Mouse (Mus musculus) G1E (cell line): Measurements from ENCODE around the gene Arhgap22. TPM values are rescaled to one million over a fixed set of nuclear protein-coding genes. Genes with fewer than 3 reads are reported as not detected.

ENCODE experiments used
- ATAC-seq: 2 replicates; pipeline ENCODE4 v1.8.0; 2016; ENCODE audit warnings: mild to moderate bottlenecking; ENCODE audit not compliant: insufficient number of reproducible peaks, poor library complexity, low FRiP score, severe bottlenecking; ENCODE audit errors: extremely low read depth
- DNase-seq: peaks from one replicate; pipeline ENCODE4 v3.0.0; 2012; ENCODE audit warnings: low spot score
- H3K27me3 ChIP-seq: 2 replicates; pipeline ENCODE4 v1.6.1; 2012; ENCODE audit warnings: mild to moderate bottlenecking, low read length, inconsistent platforms; ENCODE audit not compliant: insufficient read depth
- H3K36me3 ChIP-seq: replicated peaks from 2 replicates; pipeline ENCODE3; 2012; ENCODE audit warnings: mild to moderate bottlenecking, inconsistent platforms
- H3K4me1 ChIP-seq: 2 replicates; pipeline ENCODE4 v1.6.1; 2012; ENCODE audit warnings: low read depth, low read length, inconsistent platforms, mixed read lengths; ENCODE audit not compliant: insufficient read depth
- H3K4me3 ChIP-seq: 2 replicates; pipeline ENCODE4 v1.5.1; 2012; ENCODE audit warnings: low read depth, mild to moderate bottlenecking, inconsistent platforms, low read length, moderate library complexity, mixed read lengths
- H3K9me3 ChIP-seq: replicated peaks from 2 replicates; pipeline ENCODE4 v1.6.1; 2012; ENCODE audit warnings: inconsistent platforms
- CTCF ChIP-seq: IDR thresholded peaks from 2 replicates; pipeline ENCODE4 v1.5.1; 2012; ENCODE audit warnings: low read depth, low read length, inconsistent platforms, mixed read lengths
- GATA1 ChIP-seq: IDR thresholded peaks from 2 replicates; pipeline ENCODE4 v1.6.1; 2012; ENCODE audit warnings: borderline replicate concordance, low read length, inconsistent platforms, mixed read lengths
- GATA2 ChIP-seq: IDR thresholded peaks from 2 replicates; pipeline ENCODE4 v1.6.1; 2012; ENCODE audit warnings: low read depth, low read length, inconsistent platforms, borderline replicate concordance
- POLR2AphosphoS5 ChIP-seq: IDR thresholded peaks from 2 replicates; pipeline ENCODE4 v1.6.1; 2012; ENCODE audit warnings: low read depth, low read length, inconsistent platforms; ENCODE audit not compliant: insufficient replicate concordance
- TAL1 ChIP-seq: conservative IDR thresholded peaks from 2 replicates; pipeline ENCODE4 v1.6.1; 2012; ENCODE audit warnings: low read depth, low read length, inconsistent platforms, mixed read lengths
- polyA plus RNA-seq: library from polyadenylated mRNA; stranded (reverse); fragments of >175 nt; gene quantifications from 2 replicates; pipeline ENCODE4 v1.2.3, GENCODE M21; 2012
- total RNA-seq, 2 experiments: library from RNA; stranded (forward) in 1 of 2; stranded (reverse) in 1 of 2; fragments of 200-1000 nt in 1 of 2; fragments of >200 nt in 1 of 2; fragmentation: Nextera tagmentation in 1 of 2; gene quantifications; 2 replicates each; pipeline ENCODE4 v1.2.3; 2014 to 2017

Arhgap22 gene
- total and polyA plus RNA-seq, 3 experiments, result 0.05 TPM; not detected in 2

DNA sequence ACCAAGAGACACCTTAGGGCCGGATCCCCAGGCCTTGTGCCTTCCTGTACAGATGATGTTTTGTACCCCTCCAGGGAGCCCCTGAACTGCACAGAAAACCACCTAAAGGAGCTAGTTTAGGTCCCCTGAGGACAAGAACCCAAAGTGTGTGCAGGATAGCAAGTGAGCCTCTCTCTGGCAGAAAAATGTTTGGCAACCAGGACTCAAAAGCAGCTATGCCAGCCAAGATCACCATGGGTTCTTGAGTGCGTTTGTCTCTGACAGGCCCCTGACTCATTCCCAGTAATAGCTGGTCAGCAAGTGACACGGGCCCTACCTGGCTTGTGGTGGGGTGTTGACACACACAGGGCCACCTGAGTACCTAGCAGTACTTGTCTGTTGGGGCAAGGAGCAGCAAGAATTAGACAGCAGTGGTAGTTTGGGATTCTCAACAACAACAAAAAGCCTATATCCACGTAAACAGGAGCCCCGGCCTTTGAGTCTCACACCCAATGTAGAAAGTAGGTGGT is 115.5 kb downstream of the Arhgap22 start:
- DNase-seq, result no peak
- H3K27me3 ChIP-seq, result no peaks in the 10 kb centered on the region
- peaks cover 67% of the 10 kb centered on the region for H3K9me3 ChIP-seq
- ATAC-seq, result no peak
- TF ChIP-seq GATA1 (no peak), POLR2AphosphoS5 (no peak), GATA2 (no peak), TAL1 (no peak), CTCF (no peak)
- H3K36me3 ChIP-seq, result no peaks in the 10 kb centered on the region
- H3K4me3 ChIP-seq, result no peak overlapping the region
- H3K4me1 ChIP-seq, result no peaks in the 10 kb centered on the region

DNA sequence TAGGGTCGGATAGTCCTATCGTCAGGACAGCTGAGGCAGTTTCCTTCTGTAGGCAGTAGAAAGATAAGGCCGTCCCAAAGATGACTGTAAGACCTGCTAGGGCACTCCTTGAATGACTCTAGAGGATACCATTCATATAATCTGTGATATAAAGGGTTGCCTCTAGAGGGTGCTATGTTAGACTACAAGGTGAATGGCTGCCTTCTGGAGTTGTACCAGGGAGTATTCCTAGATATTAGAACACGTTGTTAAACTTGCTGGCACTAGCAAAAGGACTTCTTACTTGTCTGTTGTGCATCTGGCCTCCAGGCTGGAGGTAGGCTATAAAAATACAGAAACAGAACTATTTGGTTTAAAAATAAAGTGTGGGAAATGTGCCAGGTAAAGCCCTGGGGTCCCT is 117.2 kb downstream of the Arhgap22 start:
- H3K9me3 ChIP-seq, result peaks cover 73% of the 10 kb centered on the region
- H3K4me1 ChIP-seq, result no peaks in the 10 kb centered on the region
- H3K4me3 ChIP-seq, result no peak overlapping the region
- no peaks in the 10 kb centered on the region for H3K27me3 ChIP-seq
- no peak for ATAC-seq
- no peak for TF ChIP-seq GATA1
- TF ChIP-seq GATA2, result no peak
- TF ChIP-seq POLR2AphosphoS5, result no peak
- no peak for TF ChIP-seq CTCF
- no peak for TF ChIP-seq TAL1
- no peaks in the 10 kb centered on the region for H3K36me3 ChIP-seq
- DNase-seq, result no peak

DNA sequence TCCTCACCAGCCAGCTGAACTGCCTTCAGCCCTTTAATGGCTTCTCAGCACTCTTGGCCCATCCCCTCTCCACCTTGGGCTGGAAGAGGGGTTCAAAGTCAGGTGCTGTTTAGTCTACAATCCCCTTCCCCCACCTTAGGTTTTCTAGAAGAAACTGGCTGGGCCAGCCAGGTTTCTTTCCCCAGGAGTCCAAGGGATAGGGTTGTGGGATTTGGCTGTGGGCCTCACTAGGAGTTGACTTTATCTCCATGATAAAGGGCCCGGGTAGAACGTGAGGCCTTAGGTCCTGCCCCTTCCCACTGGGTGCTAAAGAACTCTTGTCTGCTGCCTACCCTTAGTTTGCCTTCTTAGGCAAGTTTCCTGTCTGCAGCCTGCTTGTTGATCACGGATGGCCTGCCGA is 117.8 kb downstream of the Arhgap22 start:
- Histone ChIP-seq H3K27me3 (no peaks in the 10 kb centered on the region), H3K4me3 (no peak overlapping the region), H3K9me3 (peaks cover 77% of the 10 kb centered on the region), H3K36me3 (no peaks in the 10 kb centered on the region), H3K4me1 (no peaks in the 10 kb centered on the region)
- ATAC-seq, result no peak
- TF ChIP-seq TAL1 (no peak), GATA2 (no peak)
- no peak for DNase-seq

DNA sequence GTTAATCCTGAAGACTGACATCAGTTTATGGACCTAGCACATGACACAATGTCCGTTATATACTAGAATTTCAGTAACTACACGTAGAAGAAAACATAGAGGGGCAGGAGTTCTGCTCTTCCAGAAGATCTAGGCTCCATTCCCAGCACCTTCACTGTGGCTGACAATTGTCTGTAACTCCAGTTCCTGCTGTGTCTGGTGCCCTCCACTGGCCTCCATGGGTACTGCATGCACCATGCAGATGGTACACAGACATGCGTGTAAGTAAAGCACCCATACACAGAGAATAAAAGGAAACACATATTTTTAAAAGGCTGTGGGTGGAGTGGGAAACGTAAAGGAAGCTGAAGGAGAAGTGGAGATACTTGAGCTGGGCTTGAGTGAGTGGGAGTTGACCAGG is 120.0 kb downstream of the Arhgap22 start:
- no peaks in the 10 kb centered on the region for H3K36me3 ChIP-seq
- TF ChIP-seq CTCF (peak; percentile 25; the same call in 1 of the 2 replicates), TAL1 (no peak), POLR2AphosphoS5 (no peak), GATA2 (no peak), GATA1 (no peak)
- no peaks in the 10 kb centered on the region for H3K27me3 ChIP-seq
- no peaks in the 10 kb centered on the region for H3K4me1 ChIP-seq
- ATAC-seq (no peak), DNase-seq (no peak)
- no peak overlapping the region for H3K4me3 ChIP-seq
- H3K9me3 ChIP-seq, result peaks cover 76% of the 10 kb centered on the region

DNA sequence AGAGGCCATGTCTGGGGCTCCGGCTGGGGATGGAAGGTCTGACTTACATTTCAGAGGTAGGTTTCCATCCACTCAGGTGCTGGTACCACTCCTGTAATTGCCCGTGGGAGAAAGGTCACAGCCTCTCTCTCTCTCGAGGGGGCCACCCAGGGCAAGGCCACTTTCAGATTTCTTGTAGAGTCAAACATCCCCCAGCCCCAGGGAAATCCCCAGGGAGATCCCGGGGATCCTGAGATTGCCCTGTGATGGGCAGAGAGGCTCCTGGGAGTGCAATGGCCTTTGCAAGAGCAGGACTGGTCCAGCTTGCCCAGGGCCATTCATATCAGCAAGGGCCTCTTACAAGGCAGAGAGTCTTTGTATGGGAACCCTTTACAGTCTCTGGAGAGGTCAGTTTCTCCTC is 120.6 kb downstream of the Arhgap22 start:
- H3K27me3 ChIP-seq, result no peaks in the 10 kb centered on the region
- H3K4me1 ChIP-seq, result no peaks in the 10 kb centered on the region
- no peak for DNase-seq
- no peak for ATAC-seq
- no peak overlapping the region for H3K4me3 ChIP-seq
- TF ChIP-seq GATA2 (no peak), TAL1 (no peak)
- H3K36me3 ChIP-seq, result no peaks in the 10 kb centered on the region
- peaks cover 73% of the 10 kb centered on the region for H3K9me3 ChIP-seq

DNA sequence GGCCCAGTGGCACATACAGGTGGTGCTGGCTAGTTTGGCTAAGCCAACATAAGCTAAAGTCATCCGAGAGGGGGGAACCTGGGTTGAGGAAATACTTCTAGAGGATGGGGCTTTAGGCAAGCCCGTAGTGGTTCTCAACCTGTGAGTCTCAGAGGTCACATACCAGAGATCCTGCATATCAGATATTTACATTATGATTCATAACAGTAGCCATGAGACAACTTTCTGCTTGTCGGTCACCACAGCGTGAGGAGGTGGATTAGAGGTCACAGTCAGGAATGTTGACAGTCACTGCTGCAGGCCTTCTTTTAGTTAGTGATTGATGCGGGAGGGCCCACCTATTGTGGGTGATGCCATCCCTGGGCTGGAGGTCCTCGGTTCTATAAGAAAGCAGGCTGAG is 121.9 kb downstream of the Arhgap22 start:
- H3K36me3 ChIP-seq, result no peaks in the 10 kb centered on the region
- H3K4me3 ChIP-seq, result no peak overlapping the region
- H3K4me1 ChIP-seq, result no peaks in the 10 kb centered on the region
- DNase-seq (no peak), ATAC-seq (no peak)
- H3K9me3 ChIP-seq, result peaks cover 64% of the 10 kb centered on the region
- no peaks in the 10 kb centered on the region for H3K27me3 ChIP-seq
- TF ChIP-seq POLR2AphosphoS5, result no peak
- no peak for TF ChIP-seq GATA2
- no peak for TF ChIP-seq GATA1
- no peak for TF ChIP-seq CTCF
- TF ChIP-seq TAL1, result no peak

DNA sequence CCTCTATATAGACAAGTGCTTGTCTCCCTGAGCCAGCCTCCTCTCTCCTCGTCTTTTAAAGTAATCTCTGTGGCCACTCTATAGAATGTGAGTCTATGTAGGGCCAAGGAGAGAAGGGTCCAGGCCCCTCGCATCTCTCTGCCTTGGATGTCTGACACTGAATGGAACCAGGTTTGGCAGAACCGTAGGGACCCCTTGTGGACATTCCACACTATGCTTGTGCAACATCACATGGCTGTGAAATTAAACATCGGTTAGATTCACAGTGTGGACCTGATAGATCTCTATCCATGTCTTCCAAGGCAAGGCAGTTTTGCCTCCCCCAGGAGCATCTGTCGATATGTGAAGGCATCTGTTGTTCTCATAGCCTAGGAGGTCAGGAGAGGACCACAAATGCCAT is 124.9 kb downstream of the Arhgap22 start:
- no peak for ATAC-seq

More for the DNA sequence above, 124.9 kb downstream of the Arhgap22 start:
- DNase-seq, result no peak
- no peaks in the 10 kb centered on the region for H3K36me3 ChIP-seq
- H3K4me3 ChIP-seq, result no peak overlapping the region
- no peaks in the 10 kb centered on the region for H3K27me3 ChIP-seq
- H3K9me3 ChIP-seq, result peaks cover 64% of the 10 kb centered on the region
- TF ChIP-seq TAL1 (no peak), GATA1 (no peak), GATA2 (no peak), CTCF (no peak), POLR2AphosphoS5 (no peak)
- no peaks in the 10 kb centered on the region for H3K4me1 ChIP-seq
